In genomic region chr11:22206611-22207010, GRCm38 (mm10) we compare ENCODE assay signal across 8 mouse cellular contexts.
DNase-seq lines count a peak whose midpoint lies in the region; ATAC-seq and TF ChIP-seq lines count a peak whose summit lies in the region.

No protein-coding gene starts in this region.

- H3K4me2 ChIP-seq in midbrain, embryonic 12.5 days (replicated peaks), result no peak overlapping the region

- peak; percentile 33 for DNase-seq in embryo, embryonic 10 days (ENCODE audit: low spot score)
- DNase-seq in embryo, embryonic 9.5 days (ENCODE audit: extremely low spot score), result no peak
- peak; percentile 20 for DNase-seq in layer of hippocampus, adult 9-10 months (ENCODE audit: low spot score)
- no peak for DNase-seq in layer of hippocampus, adult 8-10 months (ENCODE audit: low spot score in 2 of 2)
- DNase-seq in brain, embryonic 14.5 days (ENCODE audit: low read depth), result peak; percentile 89
- DNase-seq in adrenal gland, adult 18-20 months (ENCODE audit: low spot score in 2 of 2), result no peak
- no peak for DNase-seq in heart, adult 9 months (ENCODE audit: low spot score in 2 of 2)

- TF ChIP-seq CTCF in brain, embryonic 14.5 days (IDR thresholded peaks at IDR 0.05; ENCODE audit: borderline replicate concordance, extremely low read depth, insufficient read depth, insufficient read length), result peak; percentile 48; the same call in 1 of the 2 replicates

- H3K27me3 ChIP-seq in midbrain, embryonic 12.5 days, result no peaks in the 10 kb centered on the region

- no peak for TF ChIP-seq POLR2A in brain, embryonic 14.5 days (IDR thresholded peaks at IDR 0.05; ENCODE audit: borderline replicate concordance, extremely low read depth, insufficient read depth, insufficient read length, poor library complexity, severe bottlenecking)

- WGBS in midbrain, embryonic 12.5 days, result 12% methylated on average over 1 of the region's 1 CpGs

- H3K4me1 ChIP-seq in midbrain, embryonic 12.5 days, result peaks cover 6% of the 10 kb centered on the region

- no peaks in the 10 kb centered on the region for H3K9me3 ChIP-seq in midbrain, embryonic 12.5 days

- no peak overlapping the region for H3K9ac ChIP-seq in midbrain, embryonic 12.5 days (replicated peaks)

- no peak overlapping the region for H3K4me3 ChIP-seq in midbrain, embryonic 12.5 days

- ATAC-seq in midbrain, embryonic 12.5 days (ENCODE audit: low FRiP score, low read depth), result peak; percentile 79

- H3K36me3 ChIP-seq in midbrain, embryonic 12.5 days, result no peaks in the 10 kb centered on the region

- H3K27ac ChIP-seq in midbrain, embryonic 12.5 days (replicated peaks), result no peak overlapping the region

Comparison
In these comparisons a context has a peak if more than half of its experiments do, and no peak if none do; other contexts are left out.
1. DNase-seq: peak in embryo, embryonic 10 days (single experiment), layer of hippocampus, adult 9-10 months (single experiment) and brain, embryonic 14.5 days (single experiment); none in embryo, embryonic 9.5 days (single experiment), layer of hippocampus, adult 8-10 months (0 of 2), adrenal gland, adult 18-20 months (0 of 2) and heart, adult 9 months (0 of 2).